Mouse (Mus musculus): ENCODE results near the gene Emd.
A peak's percentile ranks its signal among the peaks of the same experiment; 100 is the strongest.

Gene Emd

GRCm38 (mm10) chrX:74273422-74274322, 19.2 kb downstream of the Emd start:
- no peak for DNase-seq (ENCODE audit: low spot score)

- DNase-seq (ENCODE audit: low spot score), result no peak
Observed at GRCm38 (mm10) chrX:74277916-74278315, 23.4 kb downstream of the Emd start.

GRCm38 (mm10) chrX:74281041-74281731, 26.7 kb downstream of the Emd start:
- DNase-seq (ENCODE audit: low spot score), result no peak

- peak; percentile 82 for DNase-seq (ENCODE audit: low spot score)
Observed at GRCm38 (mm10) chrX:74281732-74282394, 27.4 kb downstream of the Emd start, which contains the start of the genes Taz and Dnase1l1. Taz (plus strand) TSS chrX:74281912. Dnase1l1 (minus strand) TSS chrX:74282337.

GRCm38 (mm10) chrX:74282395-74283091, 28.1 kb downstream of the Emd start:
- peak; percentile 87 for DNase-seq (ENCODE audit: low spot score)

- DNase-seq (ENCODE audit: low spot score), result no peak
Observed at GRCm38 (mm10) chrX:74283092-74283437, 28.6 kb downstream of the Emd start.

- DNase-seq (ENCODE audit: low spot score), result no peak
Observed at GRCm38 (mm10) chrX:74293431-74293830, 38.9 kb downstream of the Emd start.

- DNase-seq (ENCODE audit: low spot score), result peak; percentile 93
Observed at GRCm38 (mm10) chrX:74296538-74297448, 42.3 kb downstream of the Emd start, which contains the start of gene Atp6ap1. Atp6ap1 (plus strand) TSS chrX:74297097.

GRCm38 (mm10) chrX:74298348-74298747, 43.9 kb downstream of the Emd start:
- no peak for DNase-seq (ENCODE audit: low spot score)

- DNase-seq (ENCODE audit: low spot score), result no peak
Observed at GRCm38 (mm10) chrX:74299721-74300120, 45.2 kb downstream of the Emd start.

GRCm38 (mm10) chrX:74304867-74305700, 50.6 kb downstream of the Emd start, which contains the start of gene Gdi1:
Gdi1 (plus strand) TSS chrX:74304998.
- peak; percentile 63 for DNase-seq (ENCODE audit: low spot score)

Data from testis, postnatal 14 days (tissue).